Mouse (Mus musculus): ENCODE results near the gene Mapk12. TPM values are rescaled to one million over a fixed set of nuclear protein-coding genes. Genes with fewer than 3 reads are reported as not detected.

The Mapk12 gene
- polyA plus RNA-seq, 1 experiment from 2014 or later, result 25.4 TPM

- H3K4me1 ChIP-seq, result peaks cover 54% of the 10 kb centered on the region
- WGBS, result 64% methylated on average over 2 of the region's 2 CpGs
Observed at GRCm38 (mm10) chr15:89143134-89143533, 2.6 kb upstream of the Mapk12 start.

GRCm38 (mm10) chr15:89141905-89142304 is 1.4 kb upstream of the Mapk12 start:
- Histone ChIP-seq H3K27me3 (ENCODE audit: insufficient read depth, poor library complexity, severe bottlenecking) (peaks cover 80% of the 10 kb centered on the region), H3K4me1 (peaks cover 57% of the 10 kb centered on the region), H3K27ac (no peak overlapping the region), H3K9me3 (no peaks in the 10 kb centered on the region), H3K4me3 (0 out of 2 replicates have a peak overlapping the region, but pooled peaks have one; percentile 67), H3K36me3 (0 out of 2 replicates have a peak, but pooled peaks cover 4% of the 10 kb centered on the region)
- DNase-seq (ENCODE audit: low spot score), result no peak
- whole genome bisulfite sequencing, result 47% methylated on average over 4 of the region's 4 CpGs

More at GRCm38 (mm10) chr15:89143134-89143533, 2.6 kb upstream of the Mapk12 start:
- Histone ChIP-seq H3K27me3 (ENCODE audit: insufficient read depth, poor library complexity, severe bottlenecking) (peaks cover 93% of the 10 kb centered on the region), H3K4me3 (no peak overlapping the region), H3K27ac (no peak overlapping the region), H3K36me3 (0 out of 2 replicates have a peak, but pooled peaks cover 4% of the 10 kb centered on the region), H3K9me3 (no peaks in the 10 kb centered on the region)
- DNase-seq (ENCODE audit: low spot score), result no peak

GRCm38 (mm10) chr15:89141443-89141842 is 940 bp upstream of the Mapk12 start:
- H3K4me1 ChIP-seq, result peaks cover 52% of the 10 kb centered on the region
- no peak for DNase-seq (ENCODE audit: low spot score)
- H3K27me3 ChIP-seq (ENCODE audit: insufficient read depth, poor library complexity, severe bottlenecking), result peaks cover 76% of the 10 kb centered on the region
- no peak overlapping the region for H3K27ac ChIP-seq
- H3K9me3 ChIP-seq, result no peaks in the 10 kb centered on the region
- H3K4me3 ChIP-seq, result peak overlapping the region; percentile 67; the same call in 1 of the 2 replicates
- 0 out of 2 replicates have a peak, but pooled peaks cover 4% of the 10 kb centered on the region for H3K36me3 ChIP-seq
- WGBS, result 22% methylated on average over 5 of the region's 5 CpGs

- Histone ChIP-seq H3K27ac (peak overlapping the region; percentile 85), H3K9me3 (no peaks in the 10 kb centered on the region), H3K4me1 (peaks cover 46% of the 10 kb centered on the region), H3K27me3 (ENCODE audit: insufficient read depth, poor library complexity, severe bottlenecking) (peaks cover 63% of the 10 kb centered on the region), H3K4me3 (peak overlapping the region; percentile 67), H3K36me3 (peaks cover 7% of the 10 kb centered on the region; the same call in 1 of the 2 replicates)
- whole genome bisulfite sequencing, result under 1% methylated on average over 53 of the region's 53 CpGs
- no peak for DNase-seq (ENCODE audit: low spot score)
Observed at GRCm38 (mm10) chr15:89140048-89140658, 350 bp downstream of the Mapk12 start.

- no peaks in the 10 kb centered on the region for H3K9me3 ChIP-seq
- no peak for DNase-seq (ENCODE audit: low spot score)
- peaks cover 47% of the 10 kb centered on the region for H3K27me3 ChIP-seq (ENCODE audit: insufficient read depth, poor library complexity, severe bottlenecking)
- H3K4me3 ChIP-seq, result no peak overlapping the region
- peaks cover 14% of the 10 kb centered on the region; the same call in 1 of the 2 replicates for H3K36me3 ChIP-seq
- peaks cover 46% of the 10 kb centered on the region for H3K4me1 ChIP-seq
- 83% methylated on average over 6 of the region's 6 CpGs for WGBS
- H3K27ac ChIP-seq, result no peak overlapping the region
Observed at GRCm38 (mm10) chr15:89138531-89138930, 2.0 kb downstream of the Mapk12 start.

- H3K27me3 ChIP-seq (ENCODE audit: insufficient read depth, poor library complexity, severe bottlenecking), result peaks cover 42% of the 10 kb centered on the region
- no peak for DNase-seq (ENCODE audit: low spot score)
- no peaks in the 10 kb centered on the region for H3K9me3 ChIP-seq
- H3K4me1 ChIP-seq, result peaks cover 46% of the 10 kb centered on the region
- H3K27ac ChIP-seq, result peak overlapping the region; percentile 69
- 78% methylated on average over 7 of the region's 7 CpGs for WGBS
- H3K4me3 ChIP-seq, result 0 out of 2 replicates have a peak overlapping the region, but pooled peaks have one; percentile 5
- peaks cover 16% of the 10 kb centered on the region for H3K36me3 ChIP-seq
Observed at GRCm38 (mm10) chr15:89138046-89138405, 2.5 kb downstream of the Mapk12 start.

- Histone ChIP-seq H3K9me3 (no peaks in the 10 kb centered on the region), H3K36me3 (peaks cover 21% of the 10 kb centered on the region), H3K4me3 (peak overlapping the region; percentile 39), H3K4me1 (peaks cover 46% of the 10 kb centered on the region), H3K27ac (peak overlapping the region; percentile 69), H3K27me3 (ENCODE audit: insufficient read depth, poor library complexity, severe bottlenecking) (peaks cover 37% of the 10 kb centered on the region)
- no peak for DNase-seq (ENCODE audit: low spot score)
- 51% methylated on average over 11 of the region's 11 CpGs for WGBS
Observed at GRCm38 (mm10) chr15:89137378-89138045, 3.0 kb downstream of the Mapk12 start.

GRCm38 (mm10) chr15:89136461-89137155 is 3.9 kb downstream of the Mapk12 start:
- H3K4me3 ChIP-seq, result peak overlapping the region; percentile 39; the same call in 1 of the 2 replicates
- H3K9me3 ChIP-seq, result no peaks in the 10 kb centered on the region
- H3K36me3 ChIP-seq, result peaks cover 29% of the 10 kb centered on the region
- DNase-seq (ENCODE audit: low spot score), result no peak
- H3K4me1 ChIP-seq, result peaks cover 40% of the 10 kb centered on the region
- H3K27ac ChIP-seq, result no peak overlapping the region
- H3K27me3 ChIP-seq (ENCODE audit: insufficient read depth, poor library complexity, severe bottlenecking), result peaks cover 28% of the 10 kb centered on the region
- whole genome bisulfite sequencing, result 83% methylated on average over 5 of the region's 5 CpGs

GRCm38 (mm10) chr15:89131316-89131715 is 9.2 kb downstream of the Mapk12 start:
- DNase-seq (ENCODE audit: low spot score), result no peak
- Histone ChIP-seq H3K4me1 (peaks cover 16% of the 10 kb centered on the region), H3K9me3 (no peaks in the 10 kb centered on the region), H3K27me3 (ENCODE audit: insufficient read depth, poor library complexity, severe bottlenecking) (no peaks in the 10 kb centered on the region), H3K4me3 (no peak overlapping the region), H3K36me3 (peaks cover 40% of the 10 kb centered on the region), H3K27ac (no peak overlapping the region)
- 81% methylated on average over 3 of the region's 3 CpGs for WGBS

GRCm38 (mm10) chr15:89130245-89130644 is 10.3 kb downstream of the Mapk12 start:
- Histone ChIP-seq H3K4me3 (no peak overlapping the region), H3K4me1 (peaks cover 16% of the 10 kb centered on the region), H3K27ac (no peak overlapping the region), H3K27me3 (ENCODE audit: insufficient read depth, poor library complexity, severe bottlenecking) (no peaks in the 10 kb centered on the region), H3K36me3 (peaks cover 43% of the 10 kb centered on the region), H3K9me3 (no peaks in the 10 kb centered on the region)
- no peak for DNase-seq (ENCODE audit: low spot score)

- Histone ChIP-seq H3K27me3 (ENCODE audit: insufficient read depth, poor library complexity, severe bottlenecking) (no peaks in the 10 kb centered on the region), H3K4me3 (peak within 1 kb of the TSS; percentile 76), H3K27ac (peak within 1 kb of the TSS; percentile 92), H3K9me3 (no peaks in the 10 kb centered on the region), H3K4me1 (peaks cover 22% of the 10 kb centered on the region), H3K36me3 (peaks cover 43% of the 10 kb centered on the region)
- WGBS, result 4% methylated on average over 36 of the region's 36 CpGs
- peak; percentile 93 for DNase-seq (ENCODE audit: low spot score)
Observed at GRCm38 (mm10) chr15:89128382-89129350, 11.8 kb downstream of the Mapk12 start, which contains the start of gene Hdac10. Gene Hdac10 (minus strand): TSS chr15:89128700.

GRCm38 (mm10) chr15:89127364-89127940 is 13.1 kb downstream of the Mapk12 start:
- Histone ChIP-seq H3K9me3 (no peaks in the 10 kb centered on the region), H3K27ac (peak overlapping the region; percentile 92; the same call in 1 of the 2 replicates), H3K36me3 (peaks cover 35% of the 10 kb centered on the region), H3K4me1 (peaks cover 27% of the 10 kb centered on the region), H3K27me3 (ENCODE audit: insufficient read depth, poor library complexity, severe bottlenecking) (no peaks in the 10 kb centered on the region), H3K4me3 (peak overlapping the region; percentile 76)
- no peak for DNase-seq (ENCODE audit: low spot score)
- 81% methylated on average over 8 of the region's 8 CpGs for WGBS

Data from heart, embryonic 10.5 days (tissue).